Mouse (Mus musculus) G1E (cell line): ENCODE measurements around the gene Abhd2. TPM values are rescaled to one million over a fixed set of nuclear protein-coding genes. Genes with fewer than 3 reads are reported as not detected.

Source experiments
- ATAC-seq: 2 replicates; pipeline ENCODE4 v1.8.0; 2016; ENCODE audit warnings: mild to moderate bottlenecking; ENCODE audit not compliant: insufficient number of reproducible peaks, poor library complexity, low FRiP score, severe bottlenecking; ENCODE audit errors: extremely low read depth
- DNase-seq: peaks from one replicate; pipeline ENCODE4 v3.0.0; 2012; ENCODE audit warnings: low spot score
- H3K27me3 ChIP-seq: 2 replicates; pipeline ENCODE4 v1.6.1; 2012; ENCODE audit warnings: mild to moderate bottlenecking, low read length, inconsistent platforms; ENCODE audit not compliant: insufficient read depth
- H3K36me3 ChIP-seq: replicated peaks from 2 replicates; pipeline ENCODE3; 2012; ENCODE audit warnings: mild to moderate bottlenecking, inconsistent platforms
- H3K4me1 ChIP-seq: 2 replicates; pipeline ENCODE4 v1.6.1; 2012; ENCODE audit warnings: low read depth, low read length, inconsistent platforms, mixed read lengths; ENCODE audit not compliant: insufficient read depth
- H3K4me3 ChIP-seq: 2 replicates; pipeline ENCODE4 v1.5.1; 2012; ENCODE audit warnings: low read depth, mild to moderate bottlenecking, inconsistent platforms, low read length, moderate library complexity, mixed read lengths
- H3K9me3 ChIP-seq: replicated peaks from 2 replicates; pipeline ENCODE4 v1.6.1; 2012; ENCODE audit warnings: inconsistent platforms
- CTCF ChIP-seq: IDR thresholded peaks from 2 replicates; pipeline ENCODE4 v1.5.1; 2012; ENCODE audit warnings: low read depth, low read length, inconsistent platforms, mixed read lengths
- GATA1 ChIP-seq: IDR thresholded peaks from 2 replicates; pipeline ENCODE4 v1.6.1; 2012; ENCODE audit warnings: borderline replicate concordance, low read length, inconsistent platforms, mixed read lengths
- GATA2 ChIP-seq: IDR thresholded peaks from 2 replicates; pipeline ENCODE4 v1.6.1; 2012; ENCODE audit warnings: low read depth, low read length, inconsistent platforms, borderline replicate concordance
- POLR2AphosphoS5 ChIP-seq: IDR thresholded peaks from 2 replicates; pipeline ENCODE4 v1.6.1; 2012; ENCODE audit warnings: low read depth, low read length, inconsistent platforms; ENCODE audit not compliant: insufficient replicate concordance
- TAL1 ChIP-seq: conservative IDR thresholded peaks from 2 replicates; pipeline ENCODE4 v1.6.1; 2012; ENCODE audit warnings: low read depth, low read length, inconsistent platforms, mixed read lengths
- polyA plus RNA-seq: library from polyadenylated mRNA; stranded (reverse); fragments of >175 nt; gene quantifications from 2 replicates; pipeline ENCODE4 v1.2.3, GENCODE M21; 2012
- total RNA-seq, 2 experiments: library from RNA; stranded (forward) in 1 of 2; stranded (reverse) in 1 of 2; fragments of 200-1000 nt in 1 of 2; fragments of >200 nt in 1 of 2; fragmentation: Nextera tagmentation in 1 of 2; gene quantifications; 2 replicates each; pipeline ENCODE4 v1.2.3; 2014 to 2017

Abhd2 gene
- total and polyA plus RNA-seq, 3 experiments: 9.1 to 68.8 (median 33.8) TPM

DNA sequence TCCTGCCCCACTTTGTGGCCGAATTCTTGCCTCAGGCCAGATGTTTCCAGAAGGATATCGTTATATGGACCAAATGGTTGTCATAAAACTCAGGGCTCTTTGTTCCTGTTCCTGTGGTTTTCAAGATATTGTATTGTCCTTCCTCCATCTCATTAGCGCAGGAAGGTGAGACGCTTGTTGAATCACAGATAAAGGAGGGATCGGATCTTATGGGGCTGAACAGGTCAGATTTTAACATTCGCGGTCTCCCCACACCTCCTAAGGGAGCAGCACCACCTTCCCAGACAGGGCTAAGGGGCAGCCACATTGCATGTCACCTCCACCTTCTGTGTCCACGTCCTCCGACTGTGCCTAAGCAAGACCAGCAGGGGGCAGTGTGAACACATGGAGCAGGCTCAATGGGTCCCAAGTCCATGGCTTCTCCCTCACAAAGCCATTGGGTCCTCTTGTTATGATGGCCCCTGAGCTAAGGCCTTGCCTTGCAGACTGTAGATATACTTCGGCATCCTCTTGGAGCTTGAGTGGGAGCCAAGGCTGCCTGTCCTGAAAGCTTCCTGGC lies 98.4 kb downstream of the Abhd2 start:
- TF ChIP-seq POLR2AphosphoS5 (no peak), GATA1 (no peak), GATA2 (no peak), CTCF (peak; percentile 98)
- peaks cover 20% of the 10 kb centered on the region for H3K27me3 ChIP-seq
- no peaks in the 10 kb centered on the region for H3K9me3 ChIP-seq
- no peak overlapping the region for H3K4me3 ChIP-seq
- H3K4me1 ChIP-seq: peaks cover 13% of the 10 kb centered on the region
- DNase-seq (peak; percentile 30), ATAC-seq (peak; percentile 60)
- no peaks in the 10 kb centered on the region for H3K36me3 ChIP-seq

DNA sequence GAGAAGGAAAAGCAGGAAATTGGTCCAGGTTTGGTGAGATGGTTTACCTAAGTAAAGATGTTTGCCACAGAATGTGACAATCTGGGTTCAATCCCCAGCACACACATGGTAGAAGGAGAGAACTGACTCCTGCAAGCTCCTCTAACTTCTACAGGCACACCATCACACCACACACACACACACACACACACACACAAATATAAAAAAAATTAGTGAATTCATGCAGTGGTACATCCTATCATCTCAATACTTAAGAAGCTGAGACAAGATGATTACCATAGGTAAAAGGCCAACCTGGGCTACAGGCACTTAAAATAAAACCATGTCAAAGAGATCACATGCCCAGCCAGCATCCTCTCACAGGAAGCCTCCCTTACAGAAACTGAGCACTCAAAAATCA lies 101.0 kb downstream of the Abhd2 start:
- peaks cover 17% of the 10 kb centered on the region for H3K4me1 ChIP-seq
- H3K27me3 ChIP-seq: peaks cover 41% of the 10 kb centered on the region
- no peaks in the 10 kb centered on the region for H3K9me3 ChIP-seq
- no peak overlapping the region for H3K4me3 ChIP-seq
- TF ChIP-seq TAL1: no peak
- no peak for ATAC-seq
- DNase-seq: no peak
- H3K36me3 ChIP-seq: no peaks in the 10 kb centered on the region

DNA sequence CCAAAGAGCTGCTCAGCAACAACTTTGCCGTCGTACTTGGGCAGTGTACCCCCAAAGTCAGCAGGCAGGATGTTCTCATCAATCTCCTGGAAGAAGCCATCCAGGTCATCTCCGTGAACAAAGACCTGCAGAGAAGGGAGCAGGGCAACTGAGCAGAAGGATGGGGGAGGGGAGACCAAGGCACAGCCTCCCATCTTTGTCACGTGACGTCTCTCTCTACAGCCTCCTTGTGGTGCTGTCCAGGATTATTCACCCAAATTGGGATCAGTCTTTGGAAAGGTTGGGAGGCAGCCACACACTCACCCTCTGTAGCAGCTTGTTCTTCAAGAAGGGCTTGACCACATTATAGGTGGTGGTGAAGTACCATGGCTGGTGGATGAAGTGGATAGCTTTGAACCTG lies 102.6 kb downstream of the Abhd2 start:
- Histone ChIP-seq H3K4me1 (peaks cover 14% of the 10 kb centered on the region), H3K9me3 (no peaks in the 10 kb centered on the region), H3K4me3 (no peak overlapping the region), H3K27me3 (peaks cover 53% of the 10 kb centered on the region), H3K36me3 (no peaks in the 10 kb centered on the region)
- DNase-seq: no peak
- no peak for TF ChIP-seq GATA1
- ATAC-seq: no peak

DNA sequence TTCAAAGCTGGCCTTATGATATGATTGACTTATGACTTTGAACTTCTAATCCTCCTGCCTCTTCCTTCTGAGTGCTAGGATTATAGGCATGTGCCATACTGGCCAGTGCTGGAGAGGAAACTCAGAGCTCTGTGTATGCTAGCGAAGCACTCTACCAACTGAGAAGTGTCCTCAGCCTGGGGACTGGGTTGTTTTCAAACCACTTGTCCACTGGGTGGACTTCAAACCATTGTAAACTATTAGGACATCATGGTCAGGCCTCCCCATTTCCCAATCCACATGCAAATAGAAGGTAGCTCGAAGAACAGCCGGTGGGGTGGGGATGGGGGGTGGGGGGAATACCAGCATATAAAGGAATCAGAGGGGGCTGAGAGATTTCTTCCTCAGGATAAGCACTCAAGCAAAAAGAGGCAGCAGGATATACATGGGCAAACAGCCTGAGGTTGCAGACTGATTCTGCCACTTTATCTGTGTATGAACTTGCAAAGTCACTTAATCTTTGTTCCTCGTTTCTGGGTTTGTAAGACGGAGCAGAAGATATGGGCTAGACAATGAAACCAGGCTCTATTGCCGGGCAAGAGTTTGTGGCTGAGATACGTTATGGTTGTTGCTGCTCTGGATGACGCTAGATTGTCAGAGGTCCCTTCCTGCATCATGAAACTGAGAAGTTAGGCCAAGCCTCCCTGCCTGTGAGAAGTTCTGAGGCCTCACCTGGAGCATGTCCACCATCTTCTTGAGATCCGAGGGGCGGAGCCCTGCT lies 103.7 kb downstream of the Abhd2 start:
- H3K4me1 ChIP-seq: peaks cover 5% of the 10 kb centered on the region

DNA sequence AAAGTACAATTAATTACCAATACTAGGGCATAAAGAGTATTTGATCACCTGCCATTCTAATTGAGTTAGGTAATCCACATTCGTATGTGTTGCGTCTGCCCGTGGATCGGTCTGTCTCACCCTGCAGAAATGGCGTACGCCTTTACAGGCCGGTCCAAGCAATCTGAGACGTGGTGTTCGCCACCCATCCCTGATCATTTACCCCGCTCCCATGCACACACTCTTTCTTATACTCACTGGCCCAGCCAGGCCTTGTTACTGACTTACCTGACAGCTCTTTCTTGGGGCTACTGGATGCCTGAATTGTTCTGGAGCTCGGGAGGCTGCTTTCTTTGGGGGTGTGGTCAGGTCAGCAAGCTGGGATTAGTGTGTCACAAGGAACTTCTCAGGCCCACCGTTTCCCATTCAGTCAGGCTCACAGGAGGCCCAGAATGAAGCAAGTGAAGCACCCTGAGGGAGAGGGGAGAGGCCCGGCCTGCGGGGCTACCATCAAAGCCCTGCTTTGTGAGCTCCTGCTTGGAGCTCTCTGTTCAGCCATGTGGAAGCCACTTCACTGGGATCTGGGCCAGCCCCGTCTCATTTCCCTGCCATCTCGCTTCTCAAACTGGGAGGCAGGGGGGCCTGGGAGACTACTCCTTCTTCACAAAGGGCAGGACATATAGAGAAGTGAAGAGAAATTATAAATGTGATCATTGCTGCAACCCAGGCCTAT lies 113.6 kb downstream of the Abhd2 start, which contains the start of gene Rlbp1:
TSS of gene Rlbp1 (minus strand) at position 627 of the 712 bp plus-strand sequence.
- Histone ChIP-seq H3K9me3 (no peaks in the 10 kb centered on the region), H3K4me3 (no peak within 1 kb of the TSS), H3K27me3 (peaks cover 55% of the 10 kb centered on the region), H3K36me3 (no peaks in the 10 kb centered on the region), H3K4me1 (peaks cover 6% of the 10 kb centered on the region)
- ATAC-seq (no peak), DNase-seq (no peak)
- no peak for TF ChIP-seq POLR2AphosphoS5
- no peak for TF ChIP-seq GATA1
- TF ChIP-seq CTCF: no peak
- no peak for TF ChIP-seq TAL1

More for the DNA sequence above, 103.7 kb downstream of the Abhd2 start:
- TF ChIP-seq TAL1: no peak
- no peak for TF ChIP-seq CTCF
- no peak for TF ChIP-seq POLR2AphosphoS5
- no peak for TF ChIP-seq GATA1
- no peak for TF ChIP-seq GATA2
- Histone ChIP-seq H3K27me3 (peaks cover 58% of the 10 kb centered on the region), H3K9me3 (no peaks in the 10 kb centered on the region), H3K4me3 (no peak overlapping the region), H3K36me3 (no peaks in the 10 kb centered on the region)
- ATAC-seq (peak; percentile 4; the same call in 1 of the 2 replicates), DNase-seq (no peak)

DNA sequence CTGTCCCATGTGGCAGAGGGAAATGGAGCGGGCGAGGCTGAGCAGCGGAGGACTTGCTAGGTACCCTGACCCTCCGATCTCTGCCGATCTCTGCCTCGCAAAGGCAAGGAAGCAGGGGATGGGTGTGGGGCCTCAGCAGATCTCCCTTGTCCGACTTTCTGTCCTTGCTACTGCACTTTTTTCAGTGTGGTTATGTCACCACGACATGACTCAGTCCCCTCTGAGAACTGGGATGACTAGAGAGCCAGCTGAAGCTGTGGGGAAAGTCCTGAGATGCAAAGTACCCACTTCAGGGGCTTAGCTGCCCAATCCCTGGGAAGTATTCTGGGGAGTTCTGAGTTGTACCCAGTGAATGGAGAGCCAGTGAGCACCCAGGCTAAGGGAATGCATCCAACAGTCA lies 114.1 kb downstream of the Abhd2 start:
- H3K4me3 ChIP-seq: no peak overlapping the region
- H3K36me3 ChIP-seq: no peaks in the 10 kb centered on the region
- no peaks in the 10 kb centered on the region for H3K9me3 ChIP-seq
- TF ChIP-seq CTCF (no peak), TAL1 (no peak), POLR2AphosphoS5 (no peak), GATA1 (no peak), GATA2 (no peak)
- H3K27me3 ChIP-seq: peaks cover 52% of the 10 kb centered on the region
- DNase-seq (no peak), ATAC-seq (no peak)
- H3K4me1 ChIP-seq: peaks cover 9% of the 10 kb centered on the region

DNA sequence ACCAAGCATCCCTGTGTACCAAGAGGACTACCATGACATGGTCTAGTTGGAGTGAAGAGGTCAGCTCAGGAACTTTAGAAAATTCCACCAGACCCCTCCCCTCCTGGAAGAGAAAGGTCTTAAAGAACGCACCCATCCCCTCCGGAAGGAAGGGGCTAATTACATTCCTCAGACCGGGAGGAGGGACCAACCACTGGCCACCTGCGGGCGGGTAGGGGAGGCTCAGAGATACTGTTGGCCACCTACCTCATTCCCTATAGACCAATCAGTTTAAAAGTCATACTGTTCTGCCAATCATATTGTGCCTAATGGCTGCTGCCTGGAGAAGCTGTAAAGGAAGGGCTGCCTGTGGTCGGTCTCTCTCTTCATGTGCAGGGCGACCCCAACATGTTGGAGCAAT lies 115.0 kb downstream of the Abhd2 start:
- DNase-seq: no peak
- Histone ChIP-seq H3K27me3 (peaks cover 48% of the 10 kb centered on the region), H3K9me3 (no peaks in the 10 kb centered on the region), H3K4me1 (peaks cover 17% of the 10 kb centered on the region), H3K36me3 (no peaks in the 10 kb centered on the region), H3K4me3 (no peak overlapping the region)
- TF ChIP-seq GATA1 (no peak), GATA2 (no peak), CTCF (no peak)
- ATAC-seq: no peak
